Mouse (Mus musculus) heart, embryonic 10.5 days (tissue): ENCODE results near the gene Erbin. TPM values are rescaled to one million over a fixed set of nuclear protein-coding genes. Genes with fewer than 3 reads are reported as not detected.
A peak's percentile ranks its signal among the peaks of the same experiment; 100 is the strongest.

Source experiments
- DNase-seq: peaks from one replicate; pipeline ENCODE4 v3.0.0-alpha.2; 2017; ENCODE audit warnings: low spot score
- H3K27ac ChIP-seq: fragments of 300-500 bp; sonication (generic); 2 replicates; pipeline ENCODE4 v1.5.1; 2016; ENCODE audit warnings: mild to moderate bottlenecking
- H3K27me3 ChIP-seq: fragments of 300-500 bp; sonication (generic); 2 replicates; pipeline ENCODE4 v1.6.1; 2016; ENCODE audit warnings: mild to moderate bottlenecking; ENCODE audit not compliant: poor library complexity, insufficient read depth, severe bottlenecking
- H3K36me3 ChIP-seq: fragments of 300-500 bp; sonication (generic); 2 replicates; pipeline ENCODE4 v1.6.1; 2016; ENCODE audit warnings: mild to moderate bottlenecking, moderate library complexity
- H3K4me1 ChIP-seq: fragments of 300-500 bp; sonication (generic); 2 replicates; pipeline ENCODE4 v1.6.1; 2016; ENCODE audit warnings: mild to moderate bottlenecking
- H3K4me3 ChIP-seq: fragments of 300-500 bp; sonication (generic); 2 replicates; pipeline ENCODE4 v1.5.1; 2016; ENCODE audit warnings: mild to moderate bottlenecking, moderate library complexity
- H3K9me3 ChIP-seq: fragments of 300-500 bp; sonication (generic); 2 replicates; pipeline ENCODE4 v1.6.1; 2016; ENCODE audit warnings: mild to moderate bottlenecking, moderate library complexity
- WGBS: fragments of 180-500 bp; shearing (Covaris S2); methylation state at CpG from one replicate; pipeline ENCODE4 v1.1.7; 2016; 5-methylcytosine and 5-hydroxymethylcytosine counted together
- polyA plus RNA-seq: library from polyadenylated mRNA; unstranded; fragments of >200 nt; fragmentation: Nextera tagmentation; extraction: Ambion mirVana; gene quantifications from 2 replicates; pipeline ENCODE4 v1.2.1, GENCODE M21; 2016

Gene Erbin
- 9.7 and 11.2 TPM in 2 replicates for polyA plus RNA-seq

DNA sequence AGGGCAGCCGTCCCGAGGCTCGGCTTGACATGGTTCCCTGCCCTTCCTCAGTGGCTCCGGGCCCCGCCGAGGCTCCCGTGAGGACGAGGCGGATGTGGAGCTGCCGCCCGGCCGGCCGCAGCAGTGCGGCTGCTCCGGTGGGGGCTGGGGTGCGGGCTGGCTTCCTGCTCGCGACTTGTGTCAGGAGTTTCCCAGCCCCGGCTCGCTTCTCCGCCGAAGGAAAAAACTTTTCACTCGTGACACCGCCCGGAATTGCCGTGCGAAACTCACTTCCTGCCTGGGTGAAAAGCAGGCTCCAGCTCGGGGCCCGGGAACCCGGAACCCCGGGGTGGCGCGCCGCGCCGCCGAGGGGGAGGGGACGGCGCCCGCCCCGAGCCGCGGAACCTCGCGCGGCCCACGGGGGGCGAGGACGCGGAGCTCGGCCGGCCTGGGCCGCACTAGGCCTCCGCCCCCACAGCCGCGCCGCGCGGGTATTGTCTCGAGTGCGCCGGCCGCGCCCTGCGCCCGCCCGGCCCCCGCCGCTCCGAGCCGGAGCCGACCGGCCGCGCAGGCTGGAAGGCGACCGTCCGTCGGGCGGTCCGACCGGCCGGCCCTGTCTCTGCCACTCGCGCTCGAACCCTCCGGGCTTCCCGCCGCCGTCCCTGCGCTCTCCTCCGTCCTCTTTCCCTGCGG, at the start of gene Erbin:
Gene Erbin (minus strand): TSS at position 254 of the 672 bp plus-strand sequence.
- H3K4me1 ChIP-seq, result peaks cover 4% of the 10 kb centered on the region; the same call in 1 of the 2 replicates
- H3K27me3 ChIP-seq, result no peaks in the 10 kb centered on the region
- no peaks in the 10 kb centered on the region for H3K36me3 ChIP-seq
- DNase-seq, result peak; percentile 89
- H3K9me3 ChIP-seq, result no peaks in the 10 kb centered on the region
- WGBS, result 1% methylated on average over 93 of the region's 93 CpGs
- peak within 1 kb of the TSS; percentile 100 for H3K27ac ChIP-seq
- H3K4me3 ChIP-seq, result peak within 1 kb of the TSS; percentile 90

DNA sequence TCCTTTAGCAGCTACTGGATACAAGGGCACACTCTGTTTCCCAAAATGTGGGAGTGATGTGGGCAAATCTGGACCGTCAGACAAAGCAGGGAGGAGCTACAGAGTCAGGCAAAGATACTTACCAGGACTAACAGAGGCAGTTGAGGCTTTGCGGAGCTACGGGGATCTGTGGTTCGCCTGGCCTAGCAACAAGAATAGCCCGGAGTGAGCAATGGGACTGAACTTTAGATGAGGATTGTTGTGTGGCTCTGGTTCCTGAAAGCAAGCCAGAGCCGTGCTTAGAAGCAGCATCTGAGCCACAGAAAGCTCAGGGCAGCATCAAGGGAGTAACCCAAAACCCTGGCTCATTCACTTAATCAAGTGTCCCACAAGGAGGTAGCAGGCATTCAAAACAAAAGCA, 49.6 kb upstream of the Erbin start:
- H3K27me3 ChIP-seq, result no peaks in the 10 kb centered on the region
- H3K4me3 ChIP-seq, result no peak overlapping the region
- H3K4me1 ChIP-seq, result peaks cover 9% of the 10 kb centered on the region
- WGBS, result 71% methylated on average over 6 of the region's 6 CpGs
- no peaks in the 10 kb centered on the region for H3K36me3 ChIP-seq
- H3K27ac ChIP-seq, result no peak overlapping the region
- DNase-seq, result no peak
- H3K9me3 ChIP-seq, result no peaks in the 10 kb centered on the region

DNA sequence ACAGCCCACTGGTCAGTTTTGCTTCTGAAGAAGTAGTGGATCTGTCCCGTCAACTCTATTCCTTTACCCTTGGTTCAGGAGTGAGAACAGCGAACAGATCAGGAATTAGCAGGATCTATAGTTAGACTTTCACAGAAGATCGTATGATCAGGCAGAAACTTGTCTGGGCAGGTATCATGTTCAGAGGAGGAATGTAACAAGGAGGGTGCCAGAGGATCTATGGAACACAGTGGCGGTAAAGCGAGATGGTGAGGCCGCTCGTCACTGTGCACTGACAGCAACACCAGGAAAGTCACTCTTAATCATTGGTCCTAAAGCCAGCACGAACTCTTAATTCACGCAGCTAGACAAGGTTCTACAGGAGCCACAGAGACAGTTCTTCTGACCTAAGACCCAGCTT, 47.7 kb upstream of the Erbin start:
- Histone ChIP-seq H3K9me3 (no peaks in the 10 kb centered on the region), H3K27ac (no peak overlapping the region), H3K4me3 (no peak overlapping the region), H3K36me3 (no peaks in the 10 kb centered on the region), H3K4me1 (peaks cover 8% of the 10 kb centered on the region; the same call in 1 of the 2 replicates), H3K27me3 (no peaks in the 10 kb centered on the region)
- WGBS, result 84% methylated on average over 9 of the region's 9 CpGs
- no peak for DNase-seq

DNA sequence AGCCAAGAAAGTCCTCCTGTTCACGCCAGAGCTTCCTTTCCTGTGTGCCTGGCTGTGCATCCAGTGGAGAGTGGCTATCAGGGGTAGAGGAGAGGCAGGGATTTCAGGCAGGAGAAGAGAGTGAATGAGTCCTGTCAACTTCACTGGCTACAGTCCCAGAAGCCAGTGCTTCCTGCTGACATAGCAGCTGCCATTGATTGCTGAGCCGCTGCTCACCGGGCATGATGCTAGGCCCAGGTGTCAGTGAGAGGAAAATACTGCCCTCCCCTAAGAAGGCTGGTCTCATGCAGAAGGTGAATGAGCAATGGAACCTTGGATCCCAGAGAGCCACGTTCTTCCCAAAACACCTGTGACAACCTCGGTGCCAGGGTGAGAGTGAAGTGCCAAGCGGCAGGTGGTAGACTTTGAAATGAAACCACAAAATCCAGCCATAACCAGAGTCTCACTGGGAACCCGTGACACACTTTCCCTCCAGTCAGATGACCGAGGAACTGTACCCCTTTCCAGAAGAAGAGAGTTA, 46.4 kb upstream of the Erbin start:
- Histone ChIP-seq H3K27ac (no peak overlapping the region), H3K27me3 (no peaks in the 10 kb centered on the region), H3K36me3 (no peaks in the 10 kb centered on the region), H3K9me3 (no peaks in the 10 kb centered on the region), H3K4me3 (no peak overlapping the region), H3K4me1 (peaks cover 8% of the 10 kb centered on the region; the same call in 1 of the 2 replicates)
- no peak for DNase-seq
- WGBS, result 81% methylated on average over 8 of the region's 8 CpGs

DNA sequence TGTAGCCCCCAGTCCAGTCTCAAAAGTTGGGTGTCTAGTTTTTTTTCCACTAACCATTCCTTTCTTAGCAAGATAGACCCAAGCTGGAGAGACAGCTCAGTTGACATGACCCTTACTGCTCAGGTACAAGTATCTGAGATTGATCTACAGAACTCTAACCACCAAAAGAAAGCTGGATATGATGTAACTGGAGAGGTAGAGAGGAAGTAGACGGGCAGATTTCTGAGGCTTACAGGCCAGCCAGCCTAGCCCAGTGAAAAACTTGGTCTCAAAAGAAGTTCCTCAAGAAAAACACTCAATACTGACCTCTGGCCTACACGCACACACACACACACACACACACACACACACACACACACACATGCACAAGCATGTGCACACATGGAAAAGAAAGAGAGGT, 44.9 kb upstream of the Erbin start:
- 86% methylated on average over 2 of the region's 2 CpGs for WGBS
- H3K4me3 ChIP-seq, result no peak overlapping the region
- no peaks in the 10 kb centered on the region for H3K9me3 ChIP-seq

DNA sequence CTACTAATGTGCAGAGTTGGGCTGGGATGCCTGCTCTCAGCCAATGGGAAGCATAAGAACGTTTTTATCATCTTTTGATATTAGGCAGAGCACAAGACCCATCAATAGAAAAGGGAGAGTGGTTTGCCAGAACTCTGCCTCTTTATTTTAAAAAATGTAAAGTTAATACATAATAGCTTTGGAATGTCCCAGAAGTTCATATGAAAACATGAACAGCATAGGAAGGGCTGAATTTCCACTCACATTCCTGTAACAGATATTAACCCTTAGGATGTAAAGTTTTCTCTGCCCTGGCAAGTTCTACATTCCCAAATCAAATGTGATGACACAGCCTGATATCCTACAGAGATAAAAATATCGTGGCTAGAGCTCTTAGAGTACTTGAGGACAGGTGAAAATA, 42.8 kb upstream of the Erbin start:
- no peak for DNase-seq

More for the DNA sequence above, 44.9 kb upstream of the Erbin start:
- Histone ChIP-seq H3K27ac (no peak overlapping the region), H3K4me1 (peaks cover 6% of the 10 kb centered on the region; the same call in 1 of the 2 replicates), H3K36me3 (no peaks in the 10 kb centered on the region), H3K27me3 (no peaks in the 10 kb centered on the region)
- DNase-seq, result no peak

DNA sequence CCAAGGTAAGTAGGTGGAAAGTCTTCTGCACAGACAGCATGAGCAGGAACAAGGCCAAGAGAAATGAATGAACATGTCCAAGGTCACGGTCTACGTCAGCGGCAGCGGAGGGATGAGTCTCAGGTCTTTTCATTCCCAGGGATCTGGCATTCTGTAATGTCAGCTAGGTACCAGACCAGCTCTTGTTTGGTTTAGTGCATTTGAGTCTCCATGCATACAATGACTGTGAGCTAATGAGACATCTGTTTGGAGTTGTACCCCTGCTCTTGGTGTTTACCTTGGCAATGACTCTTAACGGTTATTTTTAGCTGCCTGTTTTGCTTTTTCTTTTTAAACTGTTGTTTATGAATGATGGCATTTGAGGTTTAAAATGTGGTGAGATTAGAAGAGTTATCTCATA, 39.5 kb upstream of the Erbin start:
- Histone ChIP-seq H3K4me1 (0 out of 2 replicates have a peak, but pooled peaks cover 3% of the 10 kb centered on the region), H3K27ac (no peak overlapping the region), H3K36me3 (no peaks in the 10 kb centered on the region), H3K27me3 (no peaks in the 10 kb centered on the region), H3K4me3 (no peak overlapping the region), H3K9me3 (no peaks in the 10 kb centered on the region)
- WGBS, result 88% methylated on average over 5 of the region's 5 CpGs
- DNase-seq, result no peak

More for the DNA sequence above, 42.8 kb upstream of the Erbin start:
- Histone ChIP-seq H3K9me3 (no peaks in the 10 kb centered on the region), H3K27ac (no peak overlapping the region), H3K36me3 (no peaks in the 10 kb centered on the region), H3K27me3 (no peaks in the 10 kb centered on the region), H3K4me3 (no peak overlapping the region), H3K4me1 (no peaks in the 10 kb centered on the region)
- 48% methylated on average over 2 of the region's 2 CpGs for WGBS

DNA sequence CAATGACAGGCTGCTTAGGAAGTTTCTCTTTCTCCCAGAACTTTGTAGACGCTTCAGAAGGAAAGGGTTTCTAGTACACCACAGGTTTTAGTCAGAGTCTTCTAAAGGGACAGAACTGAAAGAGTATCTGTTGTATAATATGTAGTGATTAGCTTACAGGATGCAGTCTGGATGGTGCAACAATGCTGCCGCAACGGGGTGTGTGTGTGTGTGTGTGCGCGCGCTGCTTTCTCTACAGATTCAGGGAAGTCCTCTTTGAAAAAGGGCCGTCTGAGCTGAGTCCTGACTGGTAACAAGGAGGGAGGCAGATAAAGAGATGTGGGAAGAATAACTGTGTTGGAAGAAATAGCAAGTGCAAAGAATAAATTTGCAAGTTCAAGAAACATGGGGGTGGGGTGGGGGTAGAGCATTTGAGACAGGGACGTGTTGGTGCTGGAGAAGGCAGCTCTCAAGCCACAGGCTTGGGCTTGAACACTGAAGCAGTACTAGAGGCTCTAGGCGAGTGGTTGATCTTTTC, 38.4 kb upstream of the Erbin start:
- no peaks in the 10 kb centered on the region for H3K36me3 ChIP-seq
- 83% methylated on average over 9 of the region's 9 CpGs for WGBS
- H3K4me3 ChIP-seq, result no peak overlapping the region
- DNase-seq, result no peak
- 0 out of 2 replicates have a peak, but pooled peaks cover 3% of the 10 kb centered on the region for H3K4me1 ChIP-seq
- H3K9me3 ChIP-seq, result no peaks in the 10 kb centered on the region
- no peaks in the 10 kb centered on the region for H3K27me3 ChIP-seq
- H3K27ac ChIP-seq, result no peak overlapping the region

DNA sequence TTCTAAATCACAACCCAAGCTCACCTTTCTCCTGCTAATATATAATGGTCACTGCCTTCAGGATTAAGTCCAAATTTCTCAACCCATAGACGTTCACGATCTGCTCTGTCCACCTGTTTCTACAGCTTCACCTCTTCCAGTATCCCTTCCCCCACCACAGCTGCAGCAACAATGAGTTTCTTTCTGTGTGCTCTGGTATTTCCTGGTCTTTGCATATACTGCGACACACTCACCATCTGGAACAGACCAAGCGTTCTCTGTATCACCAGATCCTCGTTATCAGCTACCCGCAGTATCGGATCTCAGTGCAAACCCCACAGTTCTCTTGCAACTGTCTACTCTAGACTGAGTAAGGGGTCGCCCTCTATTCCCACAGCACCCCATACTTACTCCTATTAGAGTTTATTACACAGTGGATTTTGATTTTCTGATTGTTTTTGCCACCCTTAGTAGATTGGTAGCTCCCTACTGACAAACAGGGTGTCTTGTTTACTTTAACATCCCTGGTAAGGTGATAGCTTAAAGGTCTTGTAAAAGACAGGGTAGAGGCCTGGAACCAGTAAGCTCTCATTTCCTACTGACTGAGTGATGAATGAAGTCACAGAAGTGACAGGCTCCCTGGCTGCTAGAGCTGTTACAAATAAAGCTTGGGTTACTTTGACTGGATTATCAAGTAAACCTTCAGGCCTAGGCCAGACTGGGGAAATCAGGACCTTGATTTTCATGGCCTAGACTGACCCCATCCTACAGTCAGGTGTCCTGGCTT, 37.0 kb upstream of the Erbin start:
- DNase-seq, result no peak
- Histone ChIP-seq H3K27me3 (no peaks in the 10 kb centered on the region), H3K9me3 (no peaks in the 10 kb centered on the region), H3K4me1 (0 out of 2 replicates have a peak, but pooled peaks cover 3% of the 10 kb centered on the region), H3K36me3 (no peaks in the 10 kb centered on the region), H3K27ac (no peak overlapping the region; the same call in 1 of the 2 replicates), H3K4me3 (no peak overlapping the region)
- WGBS, result 45% methylated on average over 8 of the region's 8 CpGs

DNA sequence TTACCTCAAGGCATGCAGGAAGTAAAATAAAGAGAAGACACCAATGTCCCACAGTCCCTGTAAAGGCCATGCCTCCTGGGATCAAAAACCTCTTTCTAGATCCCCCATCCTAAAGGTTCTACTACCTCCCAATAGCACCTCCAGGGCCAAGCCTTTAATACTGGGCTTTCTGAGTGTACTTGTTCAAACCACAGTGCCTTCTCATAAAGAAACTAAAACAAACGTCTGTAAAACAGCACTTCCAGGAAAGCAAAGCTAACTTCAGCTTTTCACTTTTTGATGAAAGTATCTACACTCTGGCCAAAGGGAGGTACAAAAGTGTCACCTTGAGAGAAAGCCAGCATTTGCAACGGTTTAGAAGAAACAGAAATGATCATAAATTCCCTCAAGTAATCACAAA, 35.3 kb upstream of the Erbin start:
- WGBS, result 70% methylated on average over 2 of the region's 2 CpGs
- Histone ChIP-seq H3K4me3 (no peak overlapping the region), H3K27ac (no peak overlapping the region), H3K4me1 (0 out of 2 replicates have a peak, but pooled peaks cover 3% of the 10 kb centered on the region), H3K27me3 (no peaks in the 10 kb centered on the region), H3K9me3 (no peaks in the 10 kb centered on the region), H3K36me3 (no peaks in the 10 kb centered on the region)
- no peak for DNase-seq

DNA sequence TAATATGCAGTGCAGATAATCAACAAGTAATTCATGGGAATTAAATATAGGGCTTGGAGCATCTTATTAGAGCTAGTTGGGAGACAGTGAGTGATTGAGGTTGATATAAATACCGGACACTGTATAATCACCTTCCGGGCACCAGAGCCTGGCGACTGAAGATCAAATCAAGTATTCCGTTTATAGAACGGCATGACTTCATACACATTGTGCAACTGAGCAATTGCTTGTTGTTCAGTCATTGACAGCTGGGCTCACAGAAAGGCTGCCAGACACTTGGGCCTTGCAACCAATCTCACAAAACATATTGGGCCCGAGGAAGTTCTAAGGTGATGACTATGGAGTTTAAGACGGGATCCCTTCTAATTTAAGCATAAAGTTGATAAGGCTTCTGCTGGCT, 31.1 kb upstream of the Erbin start:
- Histone ChIP-seq H3K4me1 (no peaks in the 10 kb centered on the region), H3K36me3 (no peaks in the 10 kb centered on the region), H3K4me3 (no peak overlapping the region), H3K9me3 (no peaks in the 10 kb centered on the region), H3K27me3 (no peaks in the 10 kb centered on the region), H3K27ac (no peak overlapping the region)
- no peak for DNase-seq
- WGBS, result 87% methylated on average over 7 of the region's 7 CpGs

DNA sequence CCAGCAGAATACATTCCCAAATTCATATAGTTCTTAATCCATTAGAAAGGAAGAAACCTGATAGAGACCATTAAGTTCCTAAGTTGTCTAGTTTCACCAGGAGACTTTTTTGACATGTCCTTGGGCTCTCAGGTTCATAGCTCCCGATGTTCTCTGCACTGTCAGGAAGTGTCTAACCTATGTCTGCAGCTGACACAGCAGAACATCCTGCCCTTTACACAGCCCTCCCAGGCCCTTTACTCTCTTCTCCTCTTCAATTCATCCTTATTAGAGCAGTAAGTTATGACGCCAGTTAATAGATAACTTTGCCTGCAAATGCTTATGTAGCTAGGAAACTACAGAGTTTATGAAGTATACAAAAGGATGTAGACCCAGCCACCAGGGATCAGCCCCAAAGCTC, 20.5 kb upstream of the Erbin start:
- H3K27ac ChIP-seq, result no peak overlapping the region
- no peaks in the 10 kb centered on the region for H3K27me3 ChIP-seq
- H3K4me1 ChIP-seq, result no peaks in the 10 kb centered on the region
- H3K9me3 ChIP-seq, result no peaks in the 10 kb centered on the region
- H3K4me3 ChIP-seq, result no peak overlapping the region
- 81% methylated on average over 2 of the region's 2 CpGs for WGBS
- no peaks in the 10 kb centered on the region for H3K36me3 ChIP-seq
- no peak for DNase-seq

DNA sequence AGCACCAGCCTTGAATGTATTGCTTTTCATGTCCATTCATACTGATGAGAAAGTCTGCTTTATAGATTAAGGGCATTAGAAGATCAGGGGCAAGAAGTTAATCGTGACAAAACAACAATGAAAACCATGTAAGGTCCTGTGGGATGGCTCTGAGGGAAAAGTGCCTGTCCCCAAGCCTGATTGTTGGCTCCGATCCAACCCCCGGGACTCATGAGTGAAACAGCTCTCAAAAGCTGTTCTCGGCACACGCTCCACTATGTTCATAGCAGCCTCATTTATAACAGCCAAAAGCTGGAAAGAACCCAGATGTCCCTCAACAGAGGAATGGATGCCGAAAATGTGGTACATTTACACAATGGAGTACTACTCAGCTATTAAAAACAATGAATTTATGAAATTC, 4.3 kb upstream of the Erbin start:
- Histone ChIP-seq H3K27ac (no peak overlapping the region), H3K4me3 (no peak overlapping the region), H3K4me1 (no peaks in the 10 kb centered on the region), H3K27me3 (no peaks in the 10 kb centered on the region), H3K9me3 (no peaks in the 10 kb centered on the region), H3K36me3 (no peaks in the 10 kb centered on the region)
- no peak for DNase-seq
- 88% methylated on average over 6 of the region's 6 CpGs for WGBS
